Mouse (Mus musculus): ENCODE data around the gene Fis1. TPM values are rescaled to one million over a fixed set of nuclear protein-coding genes. Genes with fewer than 3 reads are reported as not detected.

The Fis1 gene
- 263 and 269 TPM in 2 replicates for polyA plus RNA-seq (2016; fragmentation: Nextera tagmentation; extraction: Ambion mirVana)

GRCm38 (mm10) chr5:136953015-136953414 is at the start of gene Fis1:
TSS of gene Fis1 (plus strand) at chr5:136953275.
- Histone ChIP-seq H3K4me3 (replicated peaks) (peak within 1 kb of the TSS; percentile 74), H3K36me3 (peaks cover 10% of the 10 kb centered on the region; the same call in 1 of the 2 replicates), H3K27me3 (no peaks in the 10 kb centered on the region), H3K9me3 (no peaks in the 10 kb centered on the region), H3K4me2 (peak within 1 kb of the TSS; percentile 79), H3K4me1 (replicated peaks) (peaks cover 17% of the 10 kb centered on the region), H3K9ac (replicated peaks) (peak within 1 kb of the TSS; percentile 74), H3K27ac (peak within 1 kb of the TSS; percentile 64; the same call in 1 of the 2 replicates)
- ATAC-seq (ENCODE audit: insufficient number of reproducible peaks, insufficient read depth, low FRiP score, low TSS enrichment, low read depth): peak; percentile 95
- 0% methylated on average over 23 of the region's 23 CpGs for WGBS

- H3K9me3 ChIP-seq: no peaks in the 10 kb centered on the region
- 64% methylated on average over 3 of the region's 3 CpGs for WGBS
Observed at GRCm38 (mm10) chr5:136904621-136905020, 48.5 kb upstream of the Fis1 start.

GRCm38 (mm10) chr5:136905630-136906029 is 47.4 kb upstream of the Fis1 start:
- H3K9ac ChIP-seq (replicated peaks): no peak overlapping the region
- WGBS: 53% methylated on average over 7 of the region's 7 CpGs
- no peak overlapping the region for H3K4me3 ChIP-seq (replicated peaks)
- peaks cover 4% of the 10 kb centered on the region; the same call in 1 of the 2 replicates for H3K4me1 ChIP-seq (replicated peaks)
- no peak for ATAC-seq (ENCODE audit: insufficient number of reproducible peaks, insufficient read depth, low FRiP score, low TSS enrichment, low read depth)
- peaks cover 1% of the 10 kb centered on the region; the same call in 1 of the 2 replicates for H3K36me3 ChIP-seq
- H3K27me3 ChIP-seq: no peaks in the 10 kb centered on the region
- no peak overlapping the region for H3K27ac ChIP-seq
- no peak overlapping the region for H3K4me2 ChIP-seq
- no peaks in the 10 kb centered on the region for H3K9me3 ChIP-seq

More at GRCm38 (mm10) chr5:136904621-136905020, 48.5 kb upstream of the Fis1 start:
- no peak overlapping the region for H3K9ac ChIP-seq (replicated peaks)
- no peak overlapping the region for H3K4me3 ChIP-seq (replicated peaks)
- H3K4me2 ChIP-seq: no peak overlapping the region
- peaks cover 7% of the 10 kb centered on the region; the same call in 1 of the 2 replicates for H3K4me1 ChIP-seq (replicated peaks)
- H3K27me3 ChIP-seq: no peaks in the 10 kb centered on the region
- no peak overlapping the region for H3K27ac ChIP-seq
- H3K36me3 ChIP-seq: no peaks in the 10 kb centered on the region
- ATAC-seq (ENCODE audit: insufficient number of reproducible peaks, insufficient read depth, low FRiP score, low TSS enrichment, low read depth): no peak

GRCm38 (mm10) chr5:136907587-136907986 is 45.5 kb upstream of the Fis1 start:
- peak overlapping the region; percentile 73 for H3K4me2 ChIP-seq
- H3K9ac ChIP-seq (replicated peaks): no peak overlapping the region; the same call in 1 of the 2 replicates
- H3K4me1 ChIP-seq (replicated peaks): peaks cover 2% of the 10 kb centered on the region; the same call in 1 of the 2 replicates
- H3K27ac ChIP-seq: no peak overlapping the region
- ATAC-seq (ENCODE audit: insufficient number of reproducible peaks, insufficient read depth, low FRiP score, low TSS enrichment, low read depth): no peak
- 44% methylated on average over 9 of the region's 9 CpGs for WGBS
- H3K4me3 ChIP-seq (replicated peaks): peak overlapping the region; percentile 73
- H3K36me3 ChIP-seq: peaks cover 21% of the 10 kb centered on the region
- H3K27me3 ChIP-seq: no peaks in the 10 kb centered on the region
- H3K9me3 ChIP-seq: no peaks in the 10 kb centered on the region

GRCm38 (mm10) chr5:136907991-136908857 is 44.9 kb upstream of the Fis1 start, which contains the start of gene Ift22:
TSS of gene Ift22 (plus strand) at chr5:136908150.
- Histone ChIP-seq H3K9me3 (no peaks in the 10 kb centered on the region), H3K4me3 (replicated peaks) (peak within 1 kb of the TSS; percentile 73), H3K36me3 (peaks cover 27% of the 10 kb centered on the region), H3K27me3 (no peaks in the 10 kb centered on the region), H3K27ac (no peak within 1 kb of the TSS), H3K9ac (replicated peaks) (peak within 1 kb of the TSS; percentile 65), H3K4me1 (replicated peaks) (peaks cover 2% of the 10 kb centered on the region; the same call in 1 of the 2 replicates), H3K4me2 (peak within 1 kb of the TSS; percentile 73)
- ATAC-seq (ENCODE audit: insufficient number of reproducible peaks, insufficient read depth, low FRiP score, low TSS enrichment, low read depth): peak; percentile 88
- 9% methylated on average over 32 of the region's 32 CpGs for WGBS

- no peak overlapping the region for H3K4me3 ChIP-seq (replicated peaks)
- H3K9me3 ChIP-seq: no peaks in the 10 kb centered on the region
- peaks cover 38% of the 10 kb centered on the region for H3K36me3 ChIP-seq
- WGBS: 89% methylated on average over 3 of the region's 3 CpGs
- no peak overlapping the region for H3K4me2 ChIP-seq
- no peak overlapping the region for H3K27ac ChIP-seq
- H3K4me1 ChIP-seq (replicated peaks): 0 out of 2 replicates have a peak, but pooled peaks cover under 1% of the 10 kb centered on the region
- H3K9ac ChIP-seq (replicated peaks): no peak overlapping the region
- H3K27me3 ChIP-seq: no peaks in the 10 kb centered on the region
- no peak for ATAC-seq (ENCODE audit: insufficient number of reproducible peaks, insufficient read depth, low FRiP score, low TSS enrichment, low read depth)
Observed at GRCm38 (mm10) chr5:136914183-136914582, 38.9 kb upstream of the Fis1 start.

- WGBS: 97% methylated on average over 8 of the region's 8 CpGs
- no peaks in the 10 kb centered on the region for H3K27me3 ChIP-seq
- H3K9ac ChIP-seq (replicated peaks): no peak overlapping the region
- H3K36me3 ChIP-seq: peaks cover 16% of the 10 kb centered on the region
- no peak overlapping the region for H3K27ac ChIP-seq
- no peak overlapping the region for H3K4me2 ChIP-seq
- H3K4me1 ChIP-seq (replicated peaks): peaks cover 9% of the 10 kb centered on the region; the same call in 1 of the 2 replicates
- H3K4me3 ChIP-seq (replicated peaks): no peak overlapping the region
- no peak for ATAC-seq (ENCODE audit: insufficient number of reproducible peaks, insufficient read depth, low FRiP score, low TSS enrichment, low read depth)
- H3K9me3 ChIP-seq: no peaks in the 10 kb centered on the region
Observed at GRCm38 (mm10) chr5:136917613-136918242, 35.3 kb upstream of the Fis1 start.

GRCm38 (mm10) chr5:136918655-136919472 is 34.2 kb upstream of the Fis1 start:
- H3K4me3 ChIP-seq (replicated peaks): peak overlapping the region; percentile 59
- H3K9ac ChIP-seq (replicated peaks): peak overlapping the region; percentile 70
- H3K36me3 ChIP-seq: peaks cover 5% of the 10 kb centered on the region
- peak; percentile 90 for ATAC-seq (ENCODE audit: insufficient number of reproducible peaks, insufficient read depth, low FRiP score, low TSS enrichment, low read depth)
- H3K27ac ChIP-seq: no peak overlapping the region
- no peaks in the 10 kb centered on the region for H3K9me3 ChIP-seq
- peak overlapping the region; percentile 87 for H3K4me2 ChIP-seq
- WGBS: 4% methylated on average over 38 of the region's 38 CpGs
- H3K4me1 ChIP-seq (replicated peaks): peaks cover 9% of the 10 kb centered on the region; the same call in 1 of the 2 replicates
- no peaks in the 10 kb centered on the region for H3K27me3 ChIP-seq

- H3K4me2 ChIP-seq: peak overlapping the region; percentile 87
- H3K4me1 ChIP-seq (replicated peaks): peaks cover 9% of the 10 kb centered on the region; the same call in 1 of the 2 replicates
- 0 out of 2 replicates have a peak, but pooled peaks cover 3% of the 10 kb centered on the region for H3K36me3 ChIP-seq
- peak overlapping the region; percentile 70 for H3K9ac ChIP-seq (replicated peaks)
- H3K27ac ChIP-seq: no peak overlapping the region
- no peaks in the 10 kb centered on the region for H3K9me3 ChIP-seq
- peak overlapping the region; percentile 59 for H3K4me3 ChIP-seq (replicated peaks)
- no peak; the same call in 1 of the 2 replicates for ATAC-seq (ENCODE audit: insufficient number of reproducible peaks, insufficient read depth, low FRiP score, low TSS enrichment, low read depth)
- WGBS: 26% methylated on average over 16 of the region's 18 CpGs
- no peaks in the 10 kb centered on the region for H3K27me3 ChIP-seq
Observed at GRCm38 (mm10) chr5:136919546-136920301, 33.4 kb upstream of the Fis1 start.

- no peaks in the 10 kb centered on the region for H3K9me3 ChIP-seq
- no peak overlapping the region for H3K9ac ChIP-seq (replicated peaks)
- H3K4me1 ChIP-seq (replicated peaks): peaks cover 9% of the 10 kb centered on the region; the same call in 1 of the 2 replicates
- peaks cover 15% of the 10 kb centered on the region for H3K36me3 ChIP-seq
- WGBS: 80% methylated on average over 9 of the region's 9 CpGs
- H3K27ac ChIP-seq: no peak overlapping the region
- no peak overlapping the region for H3K4me3 ChIP-seq (replicated peaks)
- no peak for ATAC-seq (ENCODE audit: insufficient number of reproducible peaks, insufficient read depth, low FRiP score, low TSS enrichment, low read depth)
- H3K27me3 ChIP-seq: no peaks in the 10 kb centered on the region
- H3K4me2 ChIP-seq: no peak overlapping the region
Observed at GRCm38 (mm10) chr5:136922830-136923229, 30.2 kb upstream of the Fis1 start.
